Mouse (Mus musculus) lung, postnatal 0 days (tissue): ENCODE data around the gene Rpl36a. TPM values are rescaled to one million over a fixed set of nuclear protein-coding genes. Genes with fewer than 3 reads are reported as not detected.

Experiments used
- ATAC-seq: fragments of 200-750 bp; cut with Nextera tagmentation; 2 replicates; pipeline ENCODE4 v1.8.0; 2017; ENCODE audit warnings: moderate library complexity
- DNase-seq: peaks from one replicate; pipeline ENCODE4 v3.0.0-alpha.2; 2016; ENCODE audit warnings: low spot score
- H3K27ac ChIP-seq: fragments of 300-500 bp; sonication (generic); 2 replicates; pipeline ENCODE4 v1.5.1; 2014; ENCODE audit warnings: antibody characterized with exemption, mild to moderate bottlenecking, low read length, mixed read lengths
- H3K27me3 ChIP-seq: fragments of 300-500 bp; sonication (generic); replicated peaks from 2 replicates; pipeline ENCODE4 v1.6.1; 2014; ENCODE audit warnings: low read length, mixed read lengths; ENCODE audit not compliant: insufficient read depth
- H3K36me3 ChIP-seq: fragments of 300-500 bp; sonication (generic); 2 replicates; pipeline ENCODE4 v1.6.1; 2014; ENCODE audit warnings: low read length, mixed read lengths; ENCODE audit not compliant: insufficient read depth
- H3K4me1 ChIP-seq: fragments of 300-500 bp; sonication (generic); 2 replicates; pipeline ENCODE4 v1.6.1; 2014; ENCODE audit warnings: antibody characterized with exemption, low read depth, low read length, mixed read lengths; ENCODE audit not compliant: insufficient read depth
- H3K4me2 ChIP-seq: fragments of 300-500 bp; sonication (generic); replicated peaks from 2 replicates; pipeline ENCODE4 v1.6.1; 2014; ENCODE audit warnings: low read depth, mild to moderate bottlenecking, low read length, moderate library complexity, mixed read lengths
- H3K4me3 ChIP-seq: fragments of 300-500 bp; sonication (generic); 2 replicates; pipeline ENCODE4 v1.5.1; 2014; ENCODE audit warnings: low read depth, low read length
- H3K9ac ChIP-seq: fragments of 300-500 bp; sonication (generic); replicated peaks from 2 replicates; pipeline ENCODE4 v1.6.1; 2014; ENCODE audit warnings: low read depth, mild to moderate bottlenecking
- H3K9me3 ChIP-seq: fragments of 300-500 bp; sonication (generic); 2 replicates; pipeline ENCODE4 v1.6.1; 2016; ENCODE audit warnings: low read length, mixed read lengths
- CTCF ChIP-seq: IDR thresholded peaks from 2 replicates; pipeline ENCODE4 v1.5.1; 2016; ENCODE audit warnings: antibody characterized with exemption, mild to moderate bottlenecking
- EP300 ChIP-seq: IDR thresholded peaks from 2 replicates; pipeline ENCODE4 v1.6.1; 2016; ENCODE audit warnings: antibody characterized with exemption, mild to moderate bottlenecking, control low read depth
- WGBS: fragments of 180-500 bp; shearing (Covaris S2); extraction: QIAGEN DNeasy Blood & Tissue Kit; methylation state at CpG from one replicate; pipeline ENCODE4 v1.1.7; 2014; 5-methylcytosine and 5-hydroxymethylcytosine counted together
- polyA plus RNA-seq: library from polyadenylated mRNA; unstranded; fragments of >200 nt; fragmentation: Nextera tagmentation; extraction: Ambion mirVana; gene quantifications from 2 replicates; pipeline ENCODE4 v1.2.1, GENCODE M21; 2015

Rpl36a gene
- polyA plus RNA-seq, 1 experiment from 2014 or later: 304 TPM

GRCm38 (mm10) chrX:134612285-134612959 lies 27.0 kb downstream of the Rpl36a start:
- H3K36me3 ChIP-seq: no peaks in the 10 kb centered on the region
- no peaks in the 10 kb centered on the region for H3K9me3 ChIP-seq
- ATAC-seq: peak; percentile 91
- peak; percentile 46 for TF ChIP-seq EP300
- TF ChIP-seq CTCF: no peak
- peak overlapping the region; percentile 29 for H3K4me3 ChIP-seq
- H3K9ac ChIP-seq: no peak overlapping the region
- H3K4me1 ChIP-seq: no peaks in the 10 kb centered on the region
- H3K4me2 ChIP-seq: peak overlapping the region; percentile 52
- H3K27me3 ChIP-seq: no peaks in the 10 kb centered on the region
- peak overlapping the region; percentile 70 for H3K27ac ChIP-seq
- peak; percentile 82 for DNase-seq
- WGBS: 12% methylated on average over 13 of the region's 15 CpGs

DNA sequence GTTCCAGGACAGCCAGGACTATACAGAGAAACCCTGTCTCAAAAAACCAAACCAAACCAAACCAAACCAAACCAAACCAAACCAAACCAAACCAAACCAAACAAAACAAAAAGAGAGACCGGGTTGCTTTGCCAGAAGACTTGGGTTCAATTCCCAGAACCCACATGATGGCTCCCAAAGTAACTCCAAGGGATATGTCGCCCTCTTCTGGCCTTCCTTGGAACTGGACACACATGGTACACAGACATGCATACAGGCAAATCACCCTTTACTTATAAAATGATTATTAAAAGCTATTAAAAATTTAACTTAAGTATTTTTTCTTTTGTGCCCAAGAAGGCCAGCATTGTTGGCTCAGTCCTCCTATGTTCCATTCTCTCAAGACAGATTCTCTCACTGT lies 28.9 kb downstream of the Rpl36a start:
- WGBS: 61% methylated on average over 2 of the region's 2 CpGs
- Histone ChIP-seq H3K4me3 (no peak overlapping the region), H3K4me1 (no peaks in the 10 kb centered on the region), H3K9ac (no peak overlapping the region), H3K27me3 (no peaks in the 10 kb centered on the region), H3K36me3 (no peaks in the 10 kb centered on the region), H3K9me3 (no peaks in the 10 kb centered on the region), H3K4me2 (no peak overlapping the region), H3K27ac (no peak overlapping the region)
- ATAC-seq (no peak), DNase-seq (peak; percentile 6)
- peak; percentile 49 for TF ChIP-seq CTCF
- TF ChIP-seq EP300: no peak

DNA sequence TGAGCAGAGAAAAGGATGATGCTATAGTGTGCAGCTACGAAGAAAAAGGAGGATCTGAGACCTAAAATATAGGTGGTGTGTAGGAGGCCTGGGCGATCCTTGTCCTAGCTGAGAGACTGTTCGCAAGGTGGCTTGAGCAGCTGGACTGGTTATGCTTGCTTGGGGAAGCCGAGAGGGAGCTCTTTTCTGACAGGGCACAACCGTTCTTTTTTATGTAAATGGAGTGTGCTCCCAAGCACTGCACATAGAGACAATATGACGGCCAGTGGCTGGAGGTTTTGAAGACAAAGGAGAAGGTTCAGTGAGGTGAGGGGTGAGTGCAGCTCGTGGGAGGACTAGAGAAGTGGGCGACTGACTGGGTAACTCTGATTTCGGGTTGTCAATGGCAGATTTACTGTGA lies 34.2 kb downstream of the Rpl36a start:
- Histone ChIP-seq H3K9ac (no peak overlapping the region), H3K9me3 (no peaks in the 10 kb centered on the region), H3K4me1 (no peaks in the 10 kb centered on the region), H3K27ac (no peak overlapping the region), H3K27me3 (no peaks in the 10 kb centered on the region), H3K36me3 (no peaks in the 10 kb centered on the region), H3K4me2 (no peak overlapping the region), H3K4me3 (no peak overlapping the region)
- TF ChIP-seq CTCF: no peak
- no peak for TF ChIP-seq EP300
- WGBS: 54% methylated on average over 9 of the region's 9 CpGs
- DNase-seq (no peak), ATAC-seq (no peak)

- Histone ChIP-seq H3K27ac (no peak overlapping the region), H3K4me3 (no peak overlapping the region), H3K9me3 (no peaks in the 10 kb centered on the region), H3K9ac (no peak overlapping the region), H3K36me3 (no peaks in the 10 kb centered on the region), H3K4me1 (no peaks in the 10 kb centered on the region), H3K4me2 (no peak overlapping the region), H3K27me3 (no peaks in the 10 kb centered on the region)
- WGBS: 33% methylated on average over 8 of the region's 8 CpGs
- no peak for TF ChIP-seq EP300
- TF ChIP-seq CTCF: no peak
- peak; percentile 20 for DNase-seq
- no peak for ATAC-seq
Observed at GRCm38 (mm10) chrX:134620254-134620865, 34.9 kb downstream of the Rpl36a start.

- H3K36me3 ChIP-seq: no peaks in the 10 kb centered on the region
- WGBS: 91% methylated on average over 3 of the region's 3 CpGs
Observed at GRCm38 (mm10) chrX:134621685-134622084, 36.2 kb downstream of the Rpl36a start.

DNA sequence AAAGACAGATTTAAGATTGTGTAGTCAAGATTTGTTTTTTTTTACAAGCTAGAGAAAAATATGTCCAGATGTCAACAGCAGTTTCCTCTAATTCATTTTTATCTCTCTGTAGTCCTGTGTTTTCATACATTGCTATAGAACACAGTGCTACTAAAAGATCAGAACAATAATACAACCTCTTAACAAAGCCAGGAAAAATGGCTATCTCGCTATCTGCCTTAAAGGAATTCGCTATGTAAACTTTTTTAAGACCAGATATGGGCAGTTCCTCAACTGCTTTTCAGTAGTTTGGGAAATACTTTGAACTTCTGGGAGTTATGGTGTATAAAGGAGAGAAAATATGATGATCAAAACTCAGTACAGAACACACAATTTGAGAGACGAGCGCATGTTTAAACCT lies 37.9 kb downstream of the Rpl36a start:
- H3K27me3 ChIP-seq: no peaks in the 10 kb centered on the region
- H3K27ac ChIP-seq: no peak overlapping the region
- peak; percentile 58 for TF ChIP-seq EP300
- no peak for TF ChIP-seq CTCF
- ATAC-seq: peak; percentile 40; the same call in 1 of the 2 replicates
- 46% methylated on average over 4 of the region's 4 CpGs for WGBS
- H3K4me1 ChIP-seq: no peaks in the 10 kb centered on the region
- no peak overlapping the region for H3K4me3 ChIP-seq
- H3K4me2 ChIP-seq: no peak overlapping the region
- DNase-seq: peak; percentile 21
- H3K9ac ChIP-seq: no peak overlapping the region
- no peaks in the 10 kb centered on the region for H3K36me3 ChIP-seq
- H3K9me3 ChIP-seq: no peaks in the 10 kb centered on the region

More at GRCm38 (mm10) chrX:134621685-134622084, 36.2 kb downstream of the Rpl36a start:
- H3K4me3 ChIP-seq: no peak overlapping the region
- DNase-seq: no peak
- no peaks in the 10 kb centered on the region for H3K9me3 ChIP-seq
- H3K9ac ChIP-seq: no peak overlapping the region
- no peak for ATAC-seq
- H3K4me1 ChIP-seq: no peaks in the 10 kb centered on the region
- no peak overlapping the region for H3K27ac ChIP-seq
- no peak overlapping the region for H3K4me2 ChIP-seq
- H3K27me3 ChIP-seq: no peaks in the 10 kb centered on the region
- TF ChIP-seq EP300 (no peak), CTCF (no peak)
